Mouse (Mus musculus) liver, embryonic 11.5 days (tissue): ENCODE results near the gene Trak1. TPM values are rescaled to one million over a fixed set of nuclear protein-coding genes. Genes with fewer than 3 reads are reported as not detected.

Experiments used
- ATAC-seq: fragments of 200-750 bp; cut with Nextera tagmentation; replicated peaks from 2 replicates; pipeline ENCODE4 v1.8.0; 2017; ENCODE audit warnings: moderate number of reproducible peaks, mild to moderate bottlenecking, moderate TSS enrichment, moderate library complexity; ENCODE audit not compliant: low FRiP score
- DNase-seq: peaks from one replicate; pipeline ENCODE4 v3.0.0-alpha.2; 2017; ENCODE audit warnings: low spot score
- H3K27ac ChIP-seq: fragments of 300-500 bp; sonication (generic); 2 replicates; pipeline ENCODE4 v1.5.1; 2014; ENCODE audit warnings: mild to moderate bottlenecking, low read depth, low read length, control low read depth
- H3K27me3 ChIP-seq: fragments of 300-500 bp; sonication (generic); replicated peaks from 2 replicates; pipeline ENCODE4 v1.6.1; 2014; ENCODE audit warnings: low read length, mixed read lengths; ENCODE audit not compliant: control insufficient read depth, insufficient read depth
- H3K36me3 ChIP-seq: fragments of 300-500 bp; sonication (generic); 2 replicates; pipeline ENCODE4 v1.6.1; 2014; ENCODE audit warnings: mild to moderate bottlenecking, low read length, moderate library complexity, mixed read lengths; ENCODE audit not compliant: control insufficient read depth, insufficient read depth
- H3K4me1 ChIP-seq: fragments of 300-500 bp; sonication (generic); replicated peaks from 2 replicates; pipeline ENCODE4 v1.6.1; 2014; ENCODE audit warnings: low read length, mixed read lengths; ENCODE audit not compliant: control insufficient read depth, insufficient read depth
- H3K4me2 ChIP-seq: fragments of 300-500 bp; sonication (generic); 2 replicates; pipeline ENCODE4 v1.6.1; 2014; ENCODE audit warnings: mild to moderate bottlenecking, control low read depth, moderate library complexity
- H3K4me3 ChIP-seq: fragments of 300-500 bp; sonication (generic); 2 replicates; pipeline ENCODE4 v1.5.1; 2014; ENCODE audit warnings: low read depth, low read length, control low read depth
- H3K9ac ChIP-seq: fragments of 300-500 bp; sonication (generic); 2 replicates; pipeline ENCODE4 v1.6.1; 2014; ENCODE audit warnings: low read depth, low read length, control low read depth
- H3K9me3 ChIP-seq: fragments of 300-500 bp; sonication (generic); 2 replicates; pipeline ENCODE4 v1.6.1; 2016; ENCODE audit warnings: low read length, inconsistent platforms, mixed read lengths; ENCODE audit not compliant: control insufficient read depth
- WGBS: fragments of 180-500 bp; shearing (Covaris S2); extraction: QIAGEN DNeasy Blood & Tissue Kit; methylation state at CpG from one replicate; pipeline ENCODE4 v1.1.7; 2014; 5-methylcytosine and 5-hydroxymethylcytosine counted together
- polyA plus RNA-seq: library from polyadenylated mRNA; unstranded; fragments of >200 nt; fragmentation: Nextera tagmentation; extraction: Ambion mirVana; gene quantifications from 2 replicates; pipeline ENCODE4 v1.2.1, GENCODE M21; 2014

Trak1 gene
- polyA plus RNA-seq, 1 experiment from 2014 or later: 11.2 TPM

- Histone ChIP-seq H3K27ac (no peak overlapping the region), H3K27me3 (no peaks in the 10 kb centered on the region), H3K9me3 (no peaks in the 10 kb centered on the region), H3K4me2 (no peak overlapping the region), H3K4me3 (no peak overlapping the region), H3K9ac (no peak overlapping the region), H3K4me1 (peaks cover 20% of the 10 kb centered on the region), H3K36me3 (no peaks in the 10 kb centered on the region)
- no peak for DNase-seq
- WGBS: 84% methylated on average over 6 of the region's 6 CpGs
- ATAC-seq: no peak
These were observed 123.5 kb downstream of the Trak1 start for GRCm38 (mm10) chr9:121420817-121421216.

GRCm38 (mm10) chr9:121422402-121422801 lies 125.1 kb downstream of the Trak1 start:
- 75% methylated on average over 5 of the region's 5 CpGs for WGBS
- H3K9me3 ChIP-seq: no peaks in the 10 kb centered on the region
- no peak overlapping the region for H3K9ac ChIP-seq
- ATAC-seq (no peak), DNase-seq (no peak)
- H3K27ac ChIP-seq: no peak overlapping the region
- peaks cover 31% of the 10 kb centered on the region for H3K4me1 ChIP-seq
- H3K36me3 ChIP-seq: no peaks in the 10 kb centered on the region
- no peak overlapping the region for H3K4me2 ChIP-seq
- H3K4me3 ChIP-seq: no peak overlapping the region
- no peaks in the 10 kb centered on the region for H3K27me3 ChIP-seq

- 76% methylated on average over 6 of the region's 6 CpGs for WGBS
- Histone ChIP-seq H3K4me2 (no peak overlapping the region), H3K36me3 (no peaks in the 10 kb centered on the region), H3K27me3 (no peaks in the 10 kb centered on the region), H3K27ac (no peak overlapping the region), H3K9ac (no peak overlapping the region), H3K9me3 (no peaks in the 10 kb centered on the region), H3K4me3 (no peak overlapping the region), H3K4me1 (peaks cover 40% of the 10 kb centered on the region)
- DNase-seq (no peak), ATAC-seq (no peak)
These were observed 126.3 kb downstream of the Trak1 start for GRCm38 (mm10) chr9:121423621-121424020.

- no peak overlapping the region for H3K9ac ChIP-seq
These were observed 127.2 kb downstream of the Trak1 start for GRCm38 (mm10) chr9:121424281-121425164.

GRCm38 (mm10) chr9:121426451-121426850 lies 129.1 kb downstream of the Trak1 start:
- Histone ChIP-seq H3K4me3 (no peak overlapping the region), H3K27me3 (no peaks in the 10 kb centered on the region), H3K9ac (peak overlapping the region; percentile 25), H3K4me2 (peak overlapping the region; percentile 40), H3K9me3 (no peaks in the 10 kb centered on the region), H3K27ac (peak overlapping the region; percentile 90), H3K36me3 (no peaks in the 10 kb centered on the region), H3K4me1 (peaks cover 40% of the 10 kb centered on the region)
- ATAC-seq (peak; percentile 99), DNase-seq (peak; percentile 54)
- 35% methylated on average over 3 of the region's 3 CpGs for WGBS

More at GRCm38 (mm10) chr9:121424281-121425164, 127.2 kb downstream of the Trak1 start:
- DNase-seq (no peak), ATAC-seq (no peak)
- Histone ChIP-seq H3K4me3 (no peak overlapping the region), H3K27me3 (no peaks in the 10 kb centered on the region), H3K4me2 (no peak overlapping the region), H3K36me3 (no peaks in the 10 kb centered on the region), H3K4me1 (peaks cover 40% of the 10 kb centered on the region), H3K27ac (no peak overlapping the region), H3K9me3 (no peaks in the 10 kb centered on the region)
- WGBS: 90% methylated on average over 16 of the region's 16 CpGs

GRCm38 (mm10) chr9:121426902-121427301 lies 129.6 kb downstream of the Trak1 start:
- peaks cover 40% of the 10 kb centered on the region for H3K4me1 ChIP-seq
- ATAC-seq: peak; percentile 13
- 75% methylated on average over 5 of the region's 5 CpGs for WGBS

GRCm38 (mm10) chr9:121429592-121429991 lies 132.3 kb downstream of the Trak1 start:
- Histone ChIP-seq H3K4me3 (no peak overlapping the region), H3K9ac (no peak overlapping the region), H3K4me2 (no peak overlapping the region), H3K9me3 (no peaks in the 10 kb centered on the region), H3K27ac (no peak overlapping the region), H3K4me1 (peaks cover 31% of the 10 kb centered on the region), H3K36me3 (no peaks in the 10 kb centered on the region), H3K27me3 (no peaks in the 10 kb centered on the region)
- WGBS: 88% methylated on average over 7 of the region's 7 CpGs
- ATAC-seq: no peak
- DNase-seq: no peak

More at GRCm38 (mm10) chr9:121426902-121427301, 129.6 kb downstream of the Trak1 start:
- peak overlapping the region; percentile 2 for H3K4me2 ChIP-seq
- H3K27me3 ChIP-seq: no peaks in the 10 kb centered on the region
- peak overlapping the region; percentile 12 for H3K9ac ChIP-seq
- no peaks in the 10 kb centered on the region for H3K9me3 ChIP-seq
- H3K36me3 ChIP-seq: no peaks in the 10 kb centered on the region
- DNase-seq: no peak
- H3K27ac ChIP-seq: peak overlapping the region; percentile 90
- no peak overlapping the region for H3K4me3 ChIP-seq

- 60% methylated on average over 6 of the region's 6 CpGs for WGBS
- Histone ChIP-seq H3K4me3 (no peak overlapping the region), H3K4me1 (peaks cover 27% of the 10 kb centered on the region), H3K4me2 (no peak overlapping the region), H3K9me3 (no peaks in the 10 kb centered on the region), H3K36me3 (no peaks in the 10 kb centered on the region), H3K9ac (no peak overlapping the region), H3K27me3 (no peaks in the 10 kb centered on the region), H3K27ac (no peak overlapping the region; the same call in 1 of the 2 replicates)
- DNase-seq (no peak), ATAC-seq (no peak)
These were observed 133.1 kb downstream of the Trak1 start for GRCm38 (mm10) chr9:121430379-121430778.
